Mouse (Mus musculus): ENCODE results near the gene Mipol1.

GRCm38 (mm10) chr12:57534879-57535611 lies 304.8 kb downstream of the Mipol1 start:
- no peak for TF ChIP-seq CTCF (IDR thresholded peaks at IDR 0.05)
- TF ChIP-seq POLR2A (IDR thresholded peaks at IDR 0.05; ENCODE audit: insufficient read depth, low read depth, low read length), result no peak
- TF ChIP-seq EP300 (IDR thresholded peaks at IDR 0.05; ENCODE audit: insufficient read depth, low read depth, low read length), result no peak

All from heart, adult 2 months (tissue).